Mouse (Mus musculus): ENCODE measurements around the gene Rwdd2b. TPM values are rescaled to one million over a fixed set of nuclear protein-coding genes. Genes with fewer than 3 reads are reported as not detected.
A peak's percentile ranks its signal among the peaks of the same experiment; 100 is the strongest.

Gene Rwdd2b
- total and polyA plus RNA-seq, 3 experiments = 14.2 to 35.9 (median 35.9) TPM

GRCm38 (mm10) chr16:87432033-87432814, 8.1 kb downstream of the Rwdd2b start, which contains the start of gene Ltn1:
Gene Ltn1, minus strand, starts transcription at chr16:87432612.
- Histone ChIP-seq H3K27ac (ENCODE audit: insufficient read depth, low read depth) (peak within 1 kb of the TSS; percentile 59), H3K4me3 (replicated peaks in 1 of 3; ENCODE audit: low read depth in 2 of 3, low read length in 2 of 3, poor library complexity in 1 of 3) (peak within 1 kb of the TSS; percentile 64 to 99 (median 98)), H3K4me1 (ENCODE audit: control insufficient read depth in 1 of 2, insufficient read depth in 2 of 2) (peaks cover 0 to 34% of the 10 kb centered on the region in 2 experiments; a peak in 2 of 4 replicates), H3K36me3 (replicated peaks in 1 of 2; ENCODE audit: control insufficient read depth in 1 of 2, insufficient read depth in 1 of 2, low read length in 1 of 2) (peaks cover 13 to 57% of the 10 kb centered on the region in 2 experiments), H3K27me3 (replicated peaks) (no peaks in the 10 kb centered on the region), H3K9ac (ENCODE audit: insufficient read depth, low read depth) (peak within 1 kb of the TSS; percentile 91), H3K9me3 (replicated peaks; ENCODE audit: low read length) (no peaks in the 10 kb centered on the region), H3K4me2 (ENCODE audit: insufficient read depth, low read depth, poor library complexity, severe bottlenecking) (peak within 1 kb of the TSS; percentile 73), H3K79me2 (replicated peaks; ENCODE audit: control insufficient read depth, extremely low read depth, insufficient read depth, poor library complexity, severe bottlenecking) (peaks cover 44% of the 10 kb centered on the region)
- TF ChIP-seq ZKSCAN1 (IDR thresholded peaks at IDR 0.05; ENCODE audit: borderline replicate concordance, low read depth, low read length) (no peak), CHD2 (IDR thresholded peaks at IDR 0.05; ENCODE audit: low read length) (peak; percentile 97), MAFK (IDR thresholded peaks at IDR 0.05; ENCODE audit: insufficient replicate concordance, low read length) (no peak), ELF1 (IDR thresholded peaks at IDR 0.05; ENCODE audit: low read depth, low read length) (peak; percentile 100), ZMIZ1 (IDR thresholded peaks at IDR 0.05; ENCODE audit: low read depth, low read length) (no peak; the same call in 1 of the 2 replicates), JUND (conservative IDR thresholded peaks at IDR 0.05; ENCODE audit: low read depth, low read length) (no peak; the same call in 1 of the 2 replicates), ETS1 (conservative IDR thresholded peaks at IDR 0.05; ENCODE audit: low read depth, low read length) (no peak; the same call in 1 of the 2 replicates), MXI1 (IDR thresholded peaks at IDR 0.05; ENCODE audit: low read depth, low read length) (peak; percentile 85; the same call in 1 of the 2 replicates), CHD1 (IDR thresholded peaks at IDR 0.05; ENCODE audit: low read depth, low read length) (no peak), HCFC1 (IDR thresholded peaks at IDR 0.05; ENCODE audit: low read depth, low read length) (peak; percentile 91), KAT2A (IDR thresholded peaks at IDR 0.05; ENCODE audit: insufficient replicate concordance, low read length) (peak; percentile 93; the same call in 1 of the 2 replicates), POLR2A (IDR thresholded peaks at IDR 0.05; ENCODE audit: low read depth, low read length) (peak; percentile 92), SMC3 (IDR thresholded peaks at IDR 0.05; ENCODE audit: low read depth, low read length) (no peak), MEF2A (IDR thresholded peaks at IDR 0.05; ENCODE audit: borderline replicate concordance, low read depth, low read length) (peak; percentile 77; the same call in 1 of the 2 replicates), ZC3H11A (IDR thresholded peaks at IDR 0.05; ENCODE audit: low read depth, low read length) (no peak), MAX (IDR thresholded peaks at IDR 0.05; ENCODE audit: low read length) (peak; percentile 85), TCF12 (IDR thresholded peaks at IDR 0.05; ENCODE audit: low read depth, low read length) (peak; percentile 74; the same call in 1 of the 2 replicates), SIN3A (IDR thresholded peaks at IDR 0.05; ENCODE audit: low read length) (peak; percentile 96), UBTF (IDR thresholded peaks at IDR 0.05; ENCODE audit: low read depth, low read length) (no peak), NRF1 (IDR thresholded peaks at IDR 0.05; ENCODE audit: low read depth, low read length) (0 out of 2 replicates have a peak, but pooled peaks have one; percentile 12), MYC (IDR thresholded peaks at IDR 0.05; ENCODE audit: low read depth, low read length) (peak; percentile 43; the same call in 1 of the 2 replicates), IRF4 (IDR thresholded peaks at IDR 0.05; ENCODE audit: low read depth, low read length) (peak; percentile 78; the same call in 1 of the 2 replicates), TBP (conservative IDR thresholded peaks at IDR 0.05; ENCODE audit: low read depth, low read length) (no peak; the same call in 1 of the 2 replicates), EP300 (IDR thresholded peaks at IDR 0.05; ENCODE audit: low read length) (no peak), RCOR1 (conservative IDR thresholded peaks at IDR 0.05; ENCODE audit: low read depth, low read length) (no peak), POLR2AphosphoS2 (IDR thresholded peaks at IDR 0.05; ENCODE audit: low read depth, low read length) (peak; percentile 76), MAZ (IDR thresholded peaks at IDR 0.05; ENCODE audit: low read depth, low read length) (0 out of 2 replicates have a peak, but pooled peaks have one; percentile 76), NELFE (IDR thresholded peaks at IDR 0.05; ENCODE audit: low read depth, low read length) (peak; percentile 93), USF1 (IDR thresholded peaks at IDR 0.05; ENCODE audit: low read depth, low read length) (no peak; the same call in 1 of the 2 replicates), BHLHE40 (IDR thresholded peaks at IDR 0.05; ENCODE audit: low read depth, low read length) (no peak; the same call in 1 of the 2 replicates), JUN (IDR thresholded peaks at IDR 0.05; ENCODE audit: insufficient read depth, low read depth, low read length) (0 out of 2 replicates have a peak, but pooled peaks have one; percentile 14), USF2 (conservative IDR thresholded peaks at IDR 0.05; ENCODE audit: low read depth, low read length) (no peak), CTCF (conservative IDR thresholded peaks at IDR 0.05 in 1 of 2, IDR thresholded peaks at IDR 0.05 in 1 of 2; ENCODE audit: low read depth in 2 of 2, low read length in 2 of 2) (no peak), ZNF384 (IDR thresholded peaks at IDR 0.05; ENCODE audit: low read depth, low read length) (no peak), RAD21 (IDR thresholded peaks at IDR 0.05; ENCODE audit: low read depth, low read length) (no peak), PAX5 (IDR thresholded peaks at IDR 0.05; ENCODE audit: low read length) (no peak), E2F4 (IDR thresholded peaks at IDR 0.05; ENCODE audit: insufficient replicate concordance, low read depth, low read length) (peak; percentile 100), GABPA (IDR thresholded peaks at IDR 0.05; ENCODE audit: insufficient replicate concordance, low read depth, low read length) (no peak; the same call in 1 of the 2 replicates)
- dilution Hi-C loops (cut with MboI; ENCODE audit: extremely low pct_ligation_motif_present, extremely low pct_unique_long_range_greater_than_20kb, low sequenced_read_pairs) = no loop called here
- in situ Hi-C loops (cut with MboI; ENCODE audit: low pct_ligation_motif_present, low pct_unique_long_range_greater_than_20kb, low sequenced_read_pairs) = no loop called here
- DNase-seq (ENCODE audit: extremely low read depth) = peak; percentile 100

Measured in CH12.LX (cell line).